Mouse (Mus musculus): Measurements from ENCODE around the gene Sft2d1. TPM values are rescaled to one million over a fixed set of nuclear protein-coding genes. Genes with fewer than 3 reads are reported as not detected.
A peak's percentile ranks its signal among the peaks of the same experiment; 100 is the strongest.

Sft2d1 gene
- polyA plus RNA-seq, 1 experiment from 2014 or later, result 148 TPM

- Histone ChIP-seq H3K9ac (replicated peaks) (no peak overlapping the region), H3K36me3 (no peaks in the 10 kb centered on the region), H3K4me3 (peak overlapping the region; percentile 58; the same call in 1 of the 2 replicates), H3K4me1 (peaks cover 36% of the 10 kb centered on the region), H3K27ac (replicated peaks) (no peak overlapping the region), H3K4me2 (replicated peaks) (peak overlapping the region; percentile 92), H3K27me3 (no peaks in the 10 kb centered on the region; the same call in 1 of the 2 replicates), H3K9me3 (no peaks in the 10 kb centered on the region)
- WGBS, result 46% methylated on average over 5 of the region's 5 CpGs
- ATAC-seq (replicated peaks), result no peak
These were observed 31.8 kb downstream of the Sft2d1 start for GRCm38 (mm10) chr17:8342706-8343105.

GRCm38 (mm10) chr17:8343416-8343815, 32.5 kb downstream of the Sft2d1 start:
- Histone ChIP-seq H3K9me3 (no peaks in the 10 kb centered on the region), H3K36me3 (no peaks in the 10 kb centered on the region), H3K4me1 (peaks cover 36% of the 10 kb centered on the region), H3K4me2 (replicated peaks) (peak overlapping the region; percentile 24), H3K9ac (replicated peaks) (no peak overlapping the region), H3K27me3 (no peaks in the 10 kb centered on the region; the same call in 1 of the 2 replicates), H3K4me3 (no peak overlapping the region), H3K27ac (replicated peaks) (no peak overlapping the region)
- ATAC-seq (replicated peaks), result no peak
- WGBS, result 71% methylated on average over 6 of the region's 6 CpGs

GRCm38 (mm10) chr17:8347765-8348285, 36.9 kb downstream of the Sft2d1 start:
- no peak overlapping the region for H3K4me3 ChIP-seq
- no peaks in the 10 kb centered on the region for H3K9me3 ChIP-seq

GRCm38 (mm10) chr17:8348941-8349340, 38.0 kb downstream of the Sft2d1 start:
- no peak overlapping the region for H3K9ac ChIP-seq (replicated peaks)
- no peaks in the 10 kb centered on the region for H3K27me3 ChIP-seq
- no peaks in the 10 kb centered on the region for H3K9me3 ChIP-seq
- H3K27ac ChIP-seq (replicated peaks), result no peak overlapping the region
- no peaks in the 10 kb centered on the region for H3K36me3 ChIP-seq
- no peak overlapping the region for H3K4me3 ChIP-seq
- H3K4me2 ChIP-seq (replicated peaks), result no peak overlapping the region
- no peaks in the 10 kb centered on the region for H3K4me1 ChIP-seq
- WGBS, result 90% methylated on average over 4 of the region's 4 CpGs
- ATAC-seq (replicated peaks), result no peak

More at GRCm38 (mm10) chr17:8347765-8348285, 36.9 kb downstream of the Sft2d1 start:
- H3K4me2 ChIP-seq (replicated peaks), result no peak overlapping the region
- H3K27ac ChIP-seq (replicated peaks), result no peak overlapping the region
- H3K9ac ChIP-seq (replicated peaks), result no peak overlapping the region
- no peaks in the 10 kb centered on the region for H3K27me3 ChIP-seq
- ATAC-seq (replicated peaks), result no peak
- WGBS, result 52% methylated on average over 5 of the region's 5 CpGs
- H3K36me3 ChIP-seq, result no peaks in the 10 kb centered on the region
- peaks cover 8% of the 10 kb centered on the region for H3K4me1 ChIP-seq

- WGBS, result 23% methylated on average over 7 of the region's 7 CpGs
- H3K4me1 ChIP-seq, result no peaks in the 10 kb centered on the region
These were observed 40.2 kb downstream of the Sft2d1 start for GRCm38 (mm10) chr17:8351088-8351487.

GRCm38 (mm10) chr17:8355692-8356091, 44.8 kb downstream of the Sft2d1 start, which contains the start of gene T2:
Gene T2 (plus strand): TSS chr17:8355992.
- Histone ChIP-seq H3K4me2 (replicated peaks) (no peak within 1 kb of the TSS), H3K36me3 (no peaks in the 10 kb centered on the region), H3K4me1 (peaks cover under 1% of the 10 kb centered on the region; the same call in 1 of the 2 replicates), H3K4me3 (no peak within 1 kb of the TSS), H3K27me3 (no peaks in the 10 kb centered on the region), H3K9ac (replicated peaks) (no peak within 1 kb of the TSS), H3K9me3 (no peaks in the 10 kb centered on the region), H3K27ac (replicated peaks) (no peak within 1 kb of the TSS)
- 88% methylated on average over 6 of the region's 6 CpGs for WGBS
- no peak for ATAC-seq (replicated peaks)

More at GRCm38 (mm10) chr17:8351088-8351487, 40.2 kb downstream of the Sft2d1 start:
- Histone ChIP-seq H3K36me3 (no peaks in the 10 kb centered on the region), H3K27ac (replicated peaks) (no peak overlapping the region), H3K27me3 (no peaks in the 10 kb centered on the region), H3K9ac (replicated peaks) (no peak overlapping the region), H3K4me2 (replicated peaks) (no peak overlapping the region), H3K4me3 (no peak overlapping the region), H3K9me3 (no peaks in the 10 kb centered on the region)
- ATAC-seq (replicated peaks), result no peak

GRCm38 (mm10) chr17:8357498-8357897, 46.6 kb downstream of the Sft2d1 start:
- WGBS, result 89% methylated on average over 6 of the region's 6 CpGs
- no peak for ATAC-seq (replicated peaks)
- no peak overlapping the region for H3K9ac ChIP-seq (replicated peaks)
- no peak overlapping the region for H3K4me2 ChIP-seq (replicated peaks)
- H3K4me1 ChIP-seq, result peaks cover 9% of the 10 kb centered on the region
- no peaks in the 10 kb centered on the region for H3K9me3 ChIP-seq
- no peak overlapping the region for H3K4me3 ChIP-seq
- H3K36me3 ChIP-seq, result no peaks in the 10 kb centered on the region
- no peaks in the 10 kb centered on the region for H3K27me3 ChIP-seq
- H3K27ac ChIP-seq (replicated peaks), result no peak overlapping the region

GRCm38 (mm10) chr17:8360876-8361275, 50.0 kb downstream of the Sft2d1 start:
- no peaks in the 10 kb centered on the region for H3K36me3 ChIP-seq
- H3K4me2 ChIP-seq (replicated peaks), result no peak overlapping the region
- no peaks in the 10 kb centered on the region for H3K9me3 ChIP-seq
- WGBS, result 79% methylated on average over 5 of the region's 5 CpGs
- ATAC-seq (replicated peaks), result no peak
- no peak overlapping the region for H3K9ac ChIP-seq (replicated peaks)
- peaks cover 9% of the 10 kb centered on the region for H3K4me1 ChIP-seq
- no peak overlapping the region for H3K4me3 ChIP-seq
- no peaks in the 10 kb centered on the region for H3K27me3 ChIP-seq
- peak overlapping the region; percentile 43; the same call in 1 of the 2 replicates for H3K27ac ChIP-seq (replicated peaks)

- H3K9ac ChIP-seq (replicated peaks), result no peak overlapping the region
- H3K27ac ChIP-seq (replicated peaks), result peak overlapping the region; percentile 43; the same call in 1 of the 2 replicates
- peaks cover 15% of the 10 kb centered on the region for H3K4me1 ChIP-seq
- no peak; the same call in 1 of the 2 replicates for ATAC-seq (replicated peaks)
- no peaks in the 10 kb centered on the region for H3K36me3 ChIP-seq
- H3K9me3 ChIP-seq, result no peaks in the 10 kb centered on the region
- WGBS, result 62% methylated on average over 10 of the region's 10 CpGs
- no peaks in the 10 kb centered on the region for H3K27me3 ChIP-seq
- H3K4me2 ChIP-seq (replicated peaks), result no peak overlapping the region
- no peak overlapping the region for H3K4me3 ChIP-seq
These were observed 50.6 kb downstream of the Sft2d1 start for GRCm38 (mm10) chr17:8361281-8362103.

GRCm38 (mm10) chr17:8367514-8368480, 56.9 kb downstream of the Sft2d1 start:
- Histone ChIP-seq H3K4me3 (peak overlapping the region; percentile 10; the same call in 1 of the 2 replicates), H3K4me2 (replicated peaks) (peak overlapping the region; percentile 41), H3K4me1 (peaks cover 66% of the 10 kb centered on the region), H3K27me3 (no peaks in the 10 kb centered on the region), H3K36me3 (no peaks in the 10 kb centered on the region), H3K9ac (replicated peaks) (peak overlapping the region; percentile 44), H3K9me3 (no peaks in the 10 kb centered on the region), H3K27ac (replicated peaks) (peak overlapping the region; percentile 98)
- WGBS, result 6% methylated on average over 20 of the region's 20 CpGs
- ATAC-seq (replicated peaks), result peak; percentile 64

- H3K9ac ChIP-seq (replicated peaks), result peak overlapping the region; percentile 31
- H3K27me3 ChIP-seq, result no peaks in the 10 kb centered on the region
- H3K4me1 ChIP-seq, result peaks cover 73% of the 10 kb centered on the region
- no peaks in the 10 kb centered on the region for H3K36me3 ChIP-seq
- WGBS, result 4% methylated on average over 8 of the region's 8 CpGs
- H3K4me3 ChIP-seq, result peak overlapping the region; percentile 9
- H3K27ac ChIP-seq (replicated peaks), result peak overlapping the region; percentile 98
- H3K9me3 ChIP-seq, result no peaks in the 10 kb centered on the region
- peak; percentile 74 for ATAC-seq (replicated peaks)
- H3K4me2 ChIP-seq (replicated peaks), result peak overlapping the region; percentile 41
These were observed 57.7 kb downstream of the Sft2d1 start for GRCm38 (mm10) chr17:8368570-8368969.
